Mouse (Mus musculus): ENCODE data around the gene Usp13. TPM values are rescaled to one million over a fixed set of nuclear protein-coding genes. Genes with fewer than 3 reads are reported as not detected.

Usp13 gene
- polyA plus RNA-seq, 1 experiment, result 5.6 TPM

- Histone ChIP-seq H3K27me3 (ENCODE audit: control insufficient read depth, insufficient read depth, insufficient read length) (no peaks in the 10 kb centered on the region), H3ac (ENCODE audit: control insufficient read depth, insufficient read length) (no peak overlapping the region), H3K79me2 (ENCODE audit: control insufficient read depth, insufficient read depth) (no peaks in the 10 kb centered on the region), H3K36me3 (ENCODE audit: control insufficient read depth, insufficient read depth) (no peaks in the 10 kb centered on the region), H3K4me3 (no peak overlapping the region), H3K4me2 (ENCODE audit: low read depth) (no peak overlapping the region)
- TF ChIP-seq POLR2A (IDR thresholded peaks at IDR 0.05; ENCODE audit: insufficient read length, low read depth), result no peak
- TF ChIP-seq TCF12 (IDR thresholded peaks at IDR 0.05; ENCODE audit: insufficient read depth, poor library complexity, severe bottlenecking), result no peak
- TF ChIP-seq MYOG (IDR thresholded peaks at IDR 0.05; ENCODE audit: control insufficient read depth in 1 of 3, insufficient read depth in 1 of 3, insufficient read length in 2 of 3, low read depth in 2 of 3), result no peak
- no peak for TF ChIP-seq MYOD1 (IDR thresholded peaks at IDR 0.05; ENCODE audit: control insufficient read depth in 1 of 3, insufficient read length in 2 of 3, low read depth in 2 of 3)
- no peak for TF ChIP-seq CEBPB (IDR thresholded peaks at IDR 0.05; ENCODE audit: insufficient read depth, poor library complexity, severe bottlenecking)
- no peak for TF ChIP-seq USF1 (IDR thresholded peaks at IDR 0.05; ENCODE audit: low read depth)
- no peak for TF ChIP-seq SRF (IDR thresholded peaks at IDR 0.05; ENCODE audit: control insufficient read depth, insufficient read length, low read depth)
- TF ChIP-seq E2F4 (IDR thresholded peaks at IDR 0.05; ENCODE audit: insufficient read depth), result no peak
- TF ChIP-seq TCF3 (IDR thresholded peaks at IDR 0.05; ENCODE audit: insufficient read length, low read depth), result no peak
- TF ChIP-seq REST (IDR thresholded peaks at IDR 0.05; ENCODE audit: insufficient read depth, insufficient read length), result no peak
- TF ChIP-seq MAX (IDR thresholded peaks at IDR 0.05; ENCODE audit: low read depth), result no peak
- no peak for TF ChIP-seq POLR2AphosphoS2 (IDR thresholded peaks at IDR 0.05; ENCODE audit: insufficient read length, low read depth)
Measured at GRCm38 (mm10) chr3:32951382-32951781, 134.0 kb downstream of the Usp13 start.

- H3K36me3 ChIP-seq (ENCODE audit: control insufficient read depth, insufficient read depth), result no peaks in the 10 kb centered on the region
- no peak overlapping the region for H3K4me2 ChIP-seq (ENCODE audit: low read depth)
- H3K4me3 ChIP-seq, result no peak overlapping the region
- no peak overlapping the region for H3ac ChIP-seq (ENCODE audit: control insufficient read depth, insufficient read length)
- H3K79me2 ChIP-seq (ENCODE audit: control insufficient read depth, insufficient read depth), result no peaks in the 10 kb centered on the region
- no peak for TF ChIP-seq POLR2A (IDR thresholded peaks at IDR 0.05; ENCODE audit: insufficient read length, low read depth)
- no peak for TF ChIP-seq TCF3 (IDR thresholded peaks at IDR 0.05; ENCODE audit: insufficient read length, low read depth)
- TF ChIP-seq MYOG (IDR thresholded peaks at IDR 0.05; ENCODE audit: control insufficient read depth in 1 of 3, insufficient read depth in 1 of 3, insufficient read length in 2 of 3, low read depth in 2 of 3), result no peak
- TF ChIP-seq REST (IDR thresholded peaks at IDR 0.05; ENCODE audit: insufficient read depth, insufficient read length), result no peak
- no peak for TF ChIP-seq MAX (IDR thresholded peaks at IDR 0.05; ENCODE audit: low read depth)
- TF ChIP-seq POLR2AphosphoS2 (IDR thresholded peaks at IDR 0.05; ENCODE audit: insufficient read length, low read depth), result no peak
- no peak for TF ChIP-seq E2F4 (IDR thresholded peaks at IDR 0.05; ENCODE audit: insufficient read depth)
- no peak for TF ChIP-seq MYOD1 (IDR thresholded peaks at IDR 0.05; ENCODE audit: control insufficient read depth in 1 of 3, insufficient read length in 2 of 3, low read depth in 2 of 3)
- TF ChIP-seq SRF (IDR thresholded peaks at IDR 0.05; ENCODE audit: control insufficient read depth, insufficient read length, low read depth), result no peak
- TF ChIP-seq CEBPB (IDR thresholded peaks at IDR 0.05; ENCODE audit: insufficient read depth, poor library complexity, severe bottlenecking), result no peak
- no peak for TF ChIP-seq USF1 (IDR thresholded peaks at IDR 0.05; ENCODE audit: low read depth)
- no peak for TF ChIP-seq TCF12 (IDR thresholded peaks at IDR 0.05; ENCODE audit: insufficient read depth, poor library complexity, severe bottlenecking)
- H3K27me3 ChIP-seq (ENCODE audit: control insufficient read depth, insufficient read depth, insufficient read length), result no peaks in the 10 kb centered on the region
Measured at GRCm38 (mm10) chr3:32961494-32961893, 144.1 kb downstream of the Usp13 start.

GRCm38 (mm10) chr3:32965528-32965927 lies 148.2 kb downstream of the Usp13 start:
- no peaks in the 10 kb centered on the region for H3K36me3 ChIP-seq (ENCODE audit: control insufficient read depth, insufficient read depth)
- no peak for TF ChIP-seq MAX (IDR thresholded peaks at IDR 0.05; ENCODE audit: low read depth)
- no peak for TF ChIP-seq POLR2AphosphoS2 (IDR thresholded peaks at IDR 0.05; ENCODE audit: insufficient read length, low read depth)
- no peak for TF ChIP-seq REST (IDR thresholded peaks at IDR 0.05; ENCODE audit: insufficient read depth, insufficient read length)
- no peak for TF ChIP-seq MYOG (IDR thresholded peaks at IDR 0.05; ENCODE audit: control insufficient read depth in 1 of 3, insufficient read depth in 1 of 3, insufficient read length in 2 of 3, low read depth in 2 of 3)
- TF ChIP-seq MYOD1 (IDR thresholded peaks at IDR 0.05; ENCODE audit: control insufficient read depth in 1 of 3, insufficient read length in 2 of 3, low read depth in 2 of 3), result no peak
- no peak for TF ChIP-seq TCF12 (IDR thresholded peaks at IDR 0.05; ENCODE audit: insufficient read depth, poor library complexity, severe bottlenecking)
- TF ChIP-seq TCF3 (IDR thresholded peaks at IDR 0.05; ENCODE audit: insufficient read length, low read depth), result no peak
- no peak for TF ChIP-seq CEBPB (IDR thresholded peaks at IDR 0.05; ENCODE audit: insufficient read depth, poor library complexity, severe bottlenecking)
- TF ChIP-seq SRF (IDR thresholded peaks at IDR 0.05; ENCODE audit: control insufficient read depth, insufficient read length, low read depth), result no peak
- TF ChIP-seq POLR2A (IDR thresholded peaks at IDR 0.05; ENCODE audit: insufficient read length, low read depth), result no peak
- TF ChIP-seq E2F4 (IDR thresholded peaks at IDR 0.05; ENCODE audit: insufficient read depth), result no peak
- no peak for TF ChIP-seq USF1 (IDR thresholded peaks at IDR 0.05; ENCODE audit: low read depth)
- H3K27me3 ChIP-seq (ENCODE audit: control insufficient read depth, insufficient read depth, insufficient read length), result no peaks in the 10 kb centered on the region
- H3K4me2 ChIP-seq (ENCODE audit: low read depth), result no peak overlapping the region
- H3K4me3 ChIP-seq, result no peak overlapping the region
- no peaks in the 10 kb centered on the region for H3K79me2 ChIP-seq (ENCODE audit: control insufficient read depth, insufficient read depth)
- no peak overlapping the region for H3ac ChIP-seq (ENCODE audit: control insufficient read depth, insufficient read length)

GRCm38 (mm10) chr3:32968671-32969425 lies 151.5 kb downstream of the Usp13 start:
- Histone ChIP-seq H3K27me3 (ENCODE audit: control insufficient read depth, insufficient read depth, insufficient read length) (no peaks in the 10 kb centered on the region), H3K36me3 (ENCODE audit: control insufficient read depth, insufficient read depth) (no peaks in the 10 kb centered on the region), H3ac (ENCODE audit: control insufficient read depth, insufficient read length) (no peak overlapping the region), H3K4me3 (no peak overlapping the region), H3K79me2 (ENCODE audit: control insufficient read depth, insufficient read depth) (no peaks in the 10 kb centered on the region), H3K4me2 (ENCODE audit: low read depth) (no peak overlapping the region)
- TF ChIP-seq TCF12 (IDR thresholded peaks at IDR 0.05; ENCODE audit: insufficient read depth, poor library complexity, severe bottlenecking), result no peak
- TF ChIP-seq E2F4 (IDR thresholded peaks at IDR 0.05; ENCODE audit: insufficient read depth), result no peak
- TF ChIP-seq POLR2AphosphoS2 (IDR thresholded peaks at IDR 0.05; ENCODE audit: insufficient read length, low read depth), result no peak
- TF ChIP-seq MYOD1 (IDR thresholded peaks at IDR 0.05; ENCODE audit: control insufficient read depth in 1 of 3, insufficient read length in 2 of 3, low read depth in 2 of 3), result no peak
- TF ChIP-seq SRF (IDR thresholded peaks at IDR 0.05; ENCODE audit: control insufficient read depth, insufficient read length, low read depth), result no peak
- no peak for TF ChIP-seq MYOG (IDR thresholded peaks at IDR 0.05; ENCODE audit: control insufficient read depth in 1 of 3, insufficient read depth in 1 of 3, insufficient read length in 2 of 3, low read depth in 2 of 3)
- TF ChIP-seq CEBPB (IDR thresholded peaks at IDR 0.05; ENCODE audit: insufficient read depth, poor library complexity, severe bottlenecking), result no peak
- TF ChIP-seq TCF3 (IDR thresholded peaks at IDR 0.05; ENCODE audit: insufficient read length, low read depth), result no peak
- TF ChIP-seq POLR2A (IDR thresholded peaks at IDR 0.05; ENCODE audit: insufficient read length, low read depth), result no peak
- no peak for TF ChIP-seq REST (IDR thresholded peaks at IDR 0.05; ENCODE audit: insufficient read depth, insufficient read length)
- no peak for TF ChIP-seq MAX (IDR thresholded peaks at IDR 0.05; ENCODE audit: low read depth)
- no peak for TF ChIP-seq USF1 (IDR thresholded peaks at IDR 0.05; ENCODE audit: low read depth)
